Mouse (Mus musculus) cerebellum, adult 2 months (tissue): ENCODE measurements around the gene Micall1.

Experiments
- CTCF ChIP-seq: fragments of 200-500 bp; IDR thresholded peaks from 2 replicates; pipeline ENCODE4 v1.5.1; 2011; ENCODE audit warnings: low read depth, mild to moderate bottlenecking, control low read depth, low read length, moderate library complexity, borderline replicate concordance; ENCODE audit not compliant: insufficient read depth
- POLR2A ChIP-seq: fragments of 200-500 bp; IDR thresholded peaks from 2 replicates; pipeline ENCODE4 v1.6.1; 2011; ENCODE audit warnings: low read length, control low read depth, borderline replicate concordance; ENCODE audit not compliant: insufficient read depth

- TF ChIP-seq CTCF = no peak
- TF ChIP-seq POLR2A = no peak
Measured at GRCm38 (mm10) chr15:79130782-79131181, 22.1 kb downstream of the Micall1 start.
